Mouse (Mus musculus) stomach, postnatal 0 days (tissue): ENCODE measurements around the gene Tbc1d19. TPM values are rescaled to one million over a fixed set of nuclear protein-coding genes. Genes with fewer than 3 reads are reported as not detected.
A peak's percentile ranks its signal among the peaks of the same experiment; 100 is the strongest.

Source experiments
- ATAC-seq: fragments of 200-750 bp; cut with Nextera tagmentation; 2 replicates; pipeline ENCODE4 v1.8.0; 2017; ENCODE audit not compliant: low FRiP score, low TSS enrichment
- DNase-seq: peaks from one replicate; pipeline ENCODE4 v3.0.0-alpha.2; 2016; ENCODE audit warnings: low spot score
- H3K27ac ChIP-seq: fragments of 300-500 bp; sonication (generic); replicated peaks from 2 replicates; pipeline ENCODE4 v1.5.1; 2014; ENCODE audit warnings: mild to moderate bottlenecking, control low read depth
- H3K27me3 ChIP-seq: fragments of 300-500 bp; sonication (generic); 2 replicates; pipeline ENCODE4 v1.6.1; 2014; ENCODE audit warnings: low read length; ENCODE audit not compliant: control insufficient read depth, insufficient read depth
- H3K36me3 ChIP-seq: fragments of 300-500 bp; sonication (generic); 2 replicates; pipeline ENCODE4 v1.6.1; 2014; ENCODE audit warnings: low read length, mixed read lengths; ENCODE audit not compliant: control insufficient read depth, insufficient read depth
- H3K4me1 ChIP-seq: fragments of 300-500 bp; sonication (generic); replicated peaks from 2 replicates; pipeline ENCODE4 v1.6.1; 2014; ENCODE audit warnings: antibody characterized with exemption; ENCODE audit not compliant: control insufficient read depth, insufficient read depth
- H3K4me2 ChIP-seq: fragments of 300-500 bp; sonication (generic); replicated peaks from 2 replicates; pipeline ENCODE4 v1.6.1; 2014; ENCODE audit warnings: low read depth, mild to moderate bottlenecking, control low read depth, moderate library complexity
- H3K4me3 ChIP-seq: fragments of 300-500 bp; sonication (generic); 2 replicates; pipeline ENCODE4 v1.5.1; 2014; ENCODE audit warnings: low read depth, low read length, control low read depth
- H3K9ac ChIP-seq: fragments of 300-500 bp; sonication (generic); 2 replicates; pipeline ENCODE4 v1.6.1; 2014; ENCODE audit warnings: mild to moderate bottlenecking, low read length, control low read depth, mixed read lengths
- H3K9me3 ChIP-seq: fragments of 300-500 bp; sonication (generic); 2 replicates; pipeline ENCODE4 v1.6.1; 2016; ENCODE audit warnings: low read length; ENCODE audit not compliant: control insufficient read depth
- CTCF ChIP-seq: IDR thresholded peaks from 2 replicates; pipeline ENCODE4 v1.5.1; 2016; ENCODE audit warnings: antibody characterized with exemption, low read depth, mild to moderate bottlenecking, moderate library complexity
- EP300 ChIP-seq: optimal IDR thresholded peaks from 2 replicates; pipeline ENCODE3; 2016; ENCODE audit warnings: antibody characterized with exemption
- WGBS: fragments of 180-500 bp; shearing (Covaris S2); extraction: QIAGEN DNeasy Blood & Tissue Kit; methylation state at CpG from one replicate; pipeline ENCODE4 v1.1.7; 2014; 5-methylcytosine and 5-hydroxymethylcytosine counted together
- polyA plus RNA-seq: library from polyadenylated mRNA; unstranded; fragments of >200 nt; fragmentation: Nextera tagmentation; extraction: Ambion mirVana; gene quantifications from 2 replicates; pipeline ENCODE4 v1.2.1, GENCODE M21; 2015

Gene Tbc1d19
- polyA plus RNA-seq, 1 experiment from 2014 or later, result 14.7 TPM

GRCm38 (mm10) chr5:53939026-53939425 is 129.6 kb downstream of the Tbc1d19 start:
- no peaks in the 10 kb centered on the region for H3K4me1 ChIP-seq
- H3K4me3 ChIP-seq, result no peak overlapping the region
- DNase-seq (no peak), ATAC-seq (no peak)
- H3K9me3 ChIP-seq, result no peaks in the 10 kb centered on the region
- H3K36me3 ChIP-seq, result no peaks in the 10 kb centered on the region
- no peaks in the 10 kb centered on the region for H3K27me3 ChIP-seq
- no peak overlapping the region for H3K27ac ChIP-seq
- WGBS, result 74% methylated on average over 7 of the region's 7 CpGs
- TF ChIP-seq CTCF, result no peak
- TF ChIP-seq EP300, result no peak
- no peak overlapping the region for H3K9ac ChIP-seq
- no peak overlapping the region for H3K4me2 ChIP-seq

DNA sequence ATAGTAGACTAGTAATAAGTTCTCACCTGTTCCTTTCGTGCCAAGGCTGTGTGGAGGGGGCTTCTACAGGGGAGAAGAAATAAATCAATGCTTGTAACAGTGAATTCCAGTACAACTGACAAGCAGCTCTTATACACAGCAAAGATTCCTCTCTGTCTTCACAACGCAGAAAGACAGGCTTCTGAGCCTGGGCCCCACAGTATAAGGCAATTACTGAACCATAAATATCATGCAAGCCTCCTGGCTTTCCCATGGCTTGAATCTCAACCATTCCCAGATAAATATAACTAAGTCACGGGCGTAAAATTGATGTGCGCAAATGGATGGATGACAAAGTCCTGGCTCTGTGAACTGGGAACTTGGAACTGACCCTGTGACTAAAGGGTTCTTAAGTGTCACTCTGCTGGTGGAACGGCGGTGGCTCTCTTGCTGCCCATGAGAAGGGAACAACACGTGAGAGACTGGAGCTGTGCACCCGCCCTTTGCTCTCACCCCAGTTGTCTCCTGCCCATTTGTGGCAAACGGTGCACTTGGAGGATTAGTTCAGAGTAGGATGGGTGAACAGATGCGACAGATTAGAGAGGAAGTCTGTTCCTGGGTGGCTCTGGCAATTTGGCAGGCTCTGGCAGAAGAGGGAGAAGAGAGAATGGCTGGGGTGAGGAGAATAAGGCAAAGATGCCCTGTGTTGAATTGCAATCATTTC is 132.1 kb downstream of the Tbc1d19 start:
- ATAC-seq (no peak), DNase-seq (no peak)
- H3K4me3 ChIP-seq, result no peak overlapping the region
- WGBS, result 53% methylated on average over 11 of the region's 11 CpGs
- no peak for TF ChIP-seq CTCF
- TF ChIP-seq EP300, result no peak
- H3K4me2 ChIP-seq, result no peak overlapping the region
- no peaks in the 10 kb centered on the region for H3K4me1 ChIP-seq
- no peak overlapping the region for H3K27ac ChIP-seq
- H3K36me3 ChIP-seq, result no peaks in the 10 kb centered on the region
- H3K9ac ChIP-seq, result no peak overlapping the region
- no peaks in the 10 kb centered on the region for H3K27me3 ChIP-seq
- no peaks in the 10 kb centered on the region for H3K9me3 ChIP-seq

DNA sequence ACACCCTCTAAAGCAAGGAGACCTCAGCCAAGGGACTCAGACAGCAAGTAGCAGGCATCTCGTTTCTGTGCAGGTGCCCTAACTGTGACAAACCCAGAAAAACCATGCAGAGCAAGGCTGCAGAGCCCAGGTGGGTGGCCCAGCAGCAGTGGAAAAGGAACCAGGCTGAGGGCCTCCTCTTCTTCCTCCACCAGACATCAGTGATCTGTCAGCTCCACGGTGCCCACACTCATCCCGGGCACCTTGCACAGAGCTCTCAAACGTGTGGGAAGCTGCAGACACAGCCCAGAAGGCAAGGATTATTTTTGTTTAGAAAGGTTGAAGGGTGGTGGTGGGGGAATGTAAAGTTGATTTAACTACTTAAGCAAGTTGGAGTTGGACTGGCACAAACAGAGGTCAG is 132.9 kb downstream of the Tbc1d19 start:
- Histone ChIP-seq H3K4me2 (no peak overlapping the region), H3K36me3 (no peaks in the 10 kb centered on the region), H3K4me3 (no peak overlapping the region), H3K4me1 (no peaks in the 10 kb centered on the region), H3K9me3 (no peaks in the 10 kb centered on the region), H3K9ac (no peak overlapping the region), H3K27ac (no peak overlapping the region), H3K27me3 (no peaks in the 10 kb centered on the region)
- ATAC-seq (no peak), DNase-seq (no peak)
- WGBS, result 64% methylated on average over 4 of the region's 4 CpGs
- TF ChIP-seq CTCF (no peak), EP300 (no peak)

GRCm38 (mm10) chr5:53943321-53943857 is 134.0 kb downstream of the Tbc1d19 start:
- H3K9me3 ChIP-seq, result no peaks in the 10 kb centered on the region
- no peak overlapping the region for H3K27ac ChIP-seq
- no peak for TF ChIP-seq EP300
- no peak for TF ChIP-seq CTCF
- H3K4me1 ChIP-seq, result no peaks in the 10 kb centered on the region
- H3K4me3 ChIP-seq, result no peak overlapping the region
- no peak for DNase-seq
- 74% methylated on average over 11 of the region's 11 CpGs for WGBS
- H3K27me3 ChIP-seq, result no peaks in the 10 kb centered on the region
- H3K36me3 ChIP-seq, result no peaks in the 10 kb centered on the region
- no peak overlapping the region for H3K4me2 ChIP-seq
- no peak overlapping the region for H3K9ac ChIP-seq
- no peak for ATAC-seq

GRCm38 (mm10) chr5:53946747-53947146 is 137.3 kb downstream of the Tbc1d19 start:
- Histone ChIP-seq H3K9ac (no peak overlapping the region), H3K27ac (no peak overlapping the region), H3K4me3 (no peak overlapping the region), H3K36me3 (no peaks in the 10 kb centered on the region), H3K4me2 (no peak overlapping the region), H3K4me1 (no peaks in the 10 kb centered on the region; the same call in 1 of the 2 replicates), H3K27me3 (no peaks in the 10 kb centered on the region), H3K9me3 (no peaks in the 10 kb centered on the region)
- WGBS, result 84% methylated on average over 8 of the region's 8 CpGs
- TF ChIP-seq CTCF (no peak), EP300 (no peak)
- ATAC-seq (no peak), DNase-seq (no peak)

DNA sequence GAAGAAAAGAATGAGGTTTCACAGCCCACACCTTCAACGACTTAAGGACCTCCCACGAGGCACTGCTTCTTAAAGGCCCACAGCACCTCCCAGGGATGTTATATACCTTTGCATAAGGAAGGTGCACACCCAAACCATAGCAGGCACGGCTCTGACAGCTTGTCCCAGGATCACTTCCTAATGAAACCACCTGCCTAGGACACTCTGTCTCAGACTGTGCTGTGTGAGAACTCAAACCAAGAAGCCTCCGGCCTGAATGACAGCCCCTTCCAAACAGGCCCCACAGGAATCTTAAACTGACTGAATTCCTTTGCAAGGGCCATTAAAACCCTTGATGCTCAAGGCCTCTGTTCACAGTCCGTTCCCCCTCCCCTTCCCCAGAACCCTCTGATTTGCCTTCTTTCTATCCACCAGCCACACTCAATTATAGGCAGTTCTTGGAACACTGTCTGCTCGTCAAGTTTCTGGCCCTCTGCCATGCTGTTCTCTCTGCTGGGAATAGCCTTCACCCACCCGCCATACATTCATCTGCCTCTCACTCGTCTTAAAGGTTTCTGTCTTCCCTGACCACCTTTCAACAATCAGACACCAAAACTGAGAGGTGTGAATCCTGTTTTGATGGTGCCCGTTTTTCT is 138.3 kb downstream of the Tbc1d19 start:
- ATAC-seq (no peak), DNase-seq (no peak)
- Histone ChIP-seq H3K27ac (0 out of 2 replicates have a peak overlapping the region, but pooled peaks have one; percentile 24), H3K4me3 (no peak overlapping the region), H3K9ac (no peak overlapping the region), H3K4me2 (no peak overlapping the region), H3K4me1 (no peaks in the 10 kb centered on the region; the same call in 1 of the 2 replicates), H3K9me3 (no peaks in the 10 kb centered on the region), H3K27me3 (no peaks in the 10 kb centered on the region), H3K36me3 (no peaks in the 10 kb centered on the region)
- TF ChIP-seq CTCF, result no peak
- TF ChIP-seq EP300, result no peak
- 44% methylated on average over 9 of the region's 9 CpGs for WGBS
